Mouse (Mus musculus) hindbrain, embryonic 12.5 days (tissue): ENCODE results near the gene Negr1. TPM values are rescaled to one million over a fixed set of nuclear protein-coding genes. Genes with fewer than 3 reads are reported as not detected.

Source experiments
- ATAC-seq: fragments of 200-750 bp; cut with Nextera tagmentation; 2 replicates; pipeline ENCODE4 v1.8.0; 2017; ENCODE audit warnings: moderate TSS enrichment; ENCODE audit not compliant: low FRiP score
- H3K27ac ChIP-seq: fragments of 300-500 bp; sonication (generic); 2 replicates; pipeline ENCODE4 v1.5.1; 2016; ENCODE audit warnings: mild to moderate bottlenecking
- H3K27me3 ChIP-seq: fragments of 300-500 bp; sonication (generic); 2 replicates; pipeline ENCODE4 v1.6.1; 2016; ENCODE audit warnings: mild to moderate bottlenecking
- H3K36me3 ChIP-seq: fragments of 300-500 bp; sonication (generic); 2 replicates; pipeline ENCODE4 v1.6.1; 2016; ENCODE audit warnings: mild to moderate bottlenecking
- H3K4me1 ChIP-seq: fragments of 300-500 bp; sonication (generic); 2 replicates; pipeline ENCODE4 v1.6.1; 2016
- H3K4me2 ChIP-seq: fragments of 300-500 bp; sonication (generic); replicated peaks from 2 replicates; pipeline ENCODE4 v1.6.1; 2016; ENCODE audit warnings: mild to moderate bottlenecking
- H3K4me3 ChIP-seq: fragments of 300-500 bp; sonication (generic); 2 replicates; pipeline ENCODE4 v1.5.1; 2016; ENCODE audit warnings: mild to moderate bottlenecking
- H3K9ac ChIP-seq: fragments of 300-500 bp; sonication (generic); 2 replicates; pipeline ENCODE4 v1.6.1; 2016; ENCODE audit warnings: mild to moderate bottlenecking, moderate library complexity
- H3K9me3 ChIP-seq: fragments of 300-500 bp; sonication (generic); replicated peaks from 2 replicates; pipeline ENCODE4 v1.6.1; 2016; ENCODE audit warnings: mild to moderate bottlenecking
- WGBS: fragments of 180-500 bp; shearing (Covaris S2); methylation state at CpG from one replicate; pipeline ENCODE4 v1.1.7; 2016; 5-methylcytosine and 5-hydroxymethylcytosine counted together
- polyA plus RNA-seq: library from polyadenylated mRNA; unstranded; fragments of >200 nt; fragmentation: Nextera tagmentation; extraction: Ambion mirVana; gene quantifications from 2 replicates; pipeline ENCODE4 v1.2.1, GENCODE M21; 2016

Negr1 gene
- polyA plus RNA-seq, 1 experiment from 2014 or later = 15.4 TPM

DNA sequence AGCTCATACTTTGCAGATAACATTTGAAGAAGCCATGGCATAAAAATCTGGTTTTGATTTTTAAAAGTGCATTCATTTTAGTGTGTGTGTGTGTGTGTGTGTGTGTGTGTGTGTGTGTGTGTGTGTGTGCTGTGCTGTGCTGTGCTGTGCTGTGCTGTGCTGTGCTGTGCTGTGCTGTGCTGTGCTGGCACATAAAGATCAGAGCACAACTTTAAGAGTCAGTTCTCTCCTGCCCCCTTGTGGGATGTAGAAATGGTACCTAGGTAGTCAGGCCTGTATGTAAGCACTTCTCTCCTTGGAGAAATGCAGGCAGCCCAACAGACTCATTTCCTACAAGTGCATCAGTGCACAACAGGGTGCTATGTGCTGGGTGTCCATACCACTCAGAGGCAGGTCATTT lies 547.7 kb downstream of the Negr1 start:
- H3K9me3 ChIP-seq = no peaks in the 10 kb centered on the region
- no peak overlapping the region for H3K4me3 ChIP-seq
- H3K9ac ChIP-seq = no peak overlapping the region
- no peaks in the 10 kb centered on the region for H3K27me3 ChIP-seq
- no peak overlapping the region for H3K4me2 ChIP-seq
- no peak overlapping the region for H3K27ac ChIP-seq
- peak; percentile 78 for ATAC-seq
- H3K36me3 ChIP-seq = no peaks in the 10 kb centered on the region
- H3K4me1 ChIP-seq = no peaks in the 10 kb centered on the region

DNA sequence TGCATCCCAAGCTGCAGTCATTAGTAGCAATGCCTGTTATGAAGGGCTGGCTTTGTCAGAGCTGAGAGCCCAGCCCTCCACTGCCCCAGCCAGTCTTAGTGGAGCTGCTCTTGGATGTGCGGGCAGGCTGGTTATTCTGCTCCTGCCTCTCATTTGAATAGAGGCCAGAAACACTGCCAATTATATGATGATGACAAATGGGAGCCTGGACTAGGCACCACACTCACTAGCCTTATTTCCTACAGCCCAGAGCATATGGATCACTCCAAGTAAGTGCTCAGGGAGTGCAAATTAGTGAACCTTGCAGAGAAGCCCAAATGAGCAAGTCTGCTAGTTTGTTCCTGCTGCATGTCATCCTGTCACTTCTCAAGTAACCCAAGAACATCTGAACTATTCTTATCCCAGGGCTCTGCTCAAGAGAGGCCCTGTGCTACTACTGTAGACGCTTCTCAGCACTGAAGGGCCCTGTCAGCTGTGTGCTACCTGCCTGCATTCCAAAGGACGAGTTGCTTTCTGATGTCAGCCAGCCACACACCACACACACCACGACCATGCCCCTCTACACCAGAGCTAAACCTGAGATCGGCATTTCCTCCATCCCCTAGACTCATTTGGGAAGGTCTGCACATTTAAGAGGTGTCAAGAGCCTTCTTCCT lies 553.6 kb downstream of the Negr1 start:
- H3K4me3 ChIP-seq = no peak overlapping the region
- ATAC-seq = peak; percentile 80
- 43% methylated on average over 5 of the region's 5 CpGs for WGBS

DNA sequence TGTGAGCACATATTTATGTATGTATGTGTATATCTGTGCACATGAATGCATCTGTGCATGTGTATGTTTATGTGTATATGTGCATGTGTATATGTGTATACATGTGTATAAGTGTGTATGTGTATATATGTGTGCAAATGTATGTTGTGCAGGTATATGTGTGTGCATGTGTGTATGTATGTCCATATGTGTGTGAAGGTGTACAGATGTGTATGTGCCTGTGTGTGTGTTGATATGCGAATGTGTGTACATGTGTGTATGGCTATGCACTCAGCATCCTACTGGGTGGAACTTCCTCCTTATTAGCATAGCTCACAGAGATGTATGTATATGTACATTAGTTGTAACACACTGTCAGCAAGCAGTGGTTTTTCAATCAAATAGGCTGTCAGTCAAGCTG lies 554.4 kb downstream of the Negr1 start:
- ATAC-seq = peak; percentile 43; the same call in 1 of the 2 replicates
- Histone ChIP-seq H3K4me1 (peaks cover 11% of the 10 kb centered on the region), H3K27ac (no peak overlapping the region), H3K27me3 (no peaks in the 10 kb centered on the region), H3K4me2 (no peak overlapping the region), H3K4me3 (no peak overlapping the region), H3K36me3 (no peaks in the 10 kb centered on the region), H3K9me3 (no peaks in the 10 kb centered on the region), H3K9ac (no peak overlapping the region)
- WGBS = 88% methylated on average over 1 of the region's 1 CpGs

More for the DNA sequence above, 553.6 kb downstream of the Negr1 start:
- Histone ChIP-seq H3K36me3 (no peaks in the 10 kb centered on the region), H3K4me2 (no peak overlapping the region), H3K27me3 (no peaks in the 10 kb centered on the region), H3K27ac (peak overlapping the region; percentile 66), H3K9me3 (no peaks in the 10 kb centered on the region), H3K9ac (no peak overlapping the region), H3K4me1 (peaks cover 11% of the 10 kb centered on the region)

DNA sequence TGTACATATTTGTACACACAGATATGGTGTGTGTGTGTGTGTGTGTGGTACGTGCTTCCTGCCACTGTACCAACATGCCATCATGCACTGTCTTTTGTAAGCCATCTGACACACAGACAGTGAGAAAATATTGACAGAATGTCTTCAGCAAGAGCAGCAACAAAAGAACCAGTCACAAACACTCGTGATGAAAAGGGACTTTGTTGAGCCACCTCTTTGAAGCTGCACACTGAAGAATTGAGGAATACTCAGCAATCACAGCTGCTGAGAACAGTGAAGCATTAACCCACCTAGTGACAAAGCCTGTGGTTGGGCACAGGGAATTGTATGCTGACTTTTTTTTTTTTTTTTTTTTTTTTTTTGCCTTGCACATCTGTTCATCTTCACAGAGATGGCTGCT lies 558.3 kb downstream of the Negr1 start:
- Histone ChIP-seq H3K4me3 (no peak overlapping the region), H3K27me3 (no peaks in the 10 kb centered on the region), H3K4me2 (no peak overlapping the region), H3K27ac (no peak overlapping the region), H3K9ac (no peak overlapping the region), H3K36me3 (no peaks in the 10 kb centered on the region), H3K9me3 (no peaks in the 10 kb centered on the region), H3K4me1 (peaks cover 8% of the 10 kb centered on the region)
- 38% methylated on average over 2 of the region's 2 CpGs for WGBS
- no peak for ATAC-seq

GRCm38 (mm10) chr3:157146124-157146855 lies 584.7 kb downstream of the Negr1 start:
- H3K4me1 ChIP-seq = no peaks in the 10 kb centered on the region
- H3K9ac ChIP-seq = no peak overlapping the region
- H3K4me3 ChIP-seq = no peak overlapping the region
- no peak overlapping the region for H3K4me2 ChIP-seq
- no peak overlapping the region for H3K27ac ChIP-seq
- no peaks in the 10 kb centered on the region for H3K27me3 ChIP-seq
- H3K36me3 ChIP-seq = no peaks in the 10 kb centered on the region
- no peaks in the 10 kb centered on the region for H3K9me3 ChIP-seq
- ATAC-seq = no peak
- 87% methylated on average over 14 of the region's 14 CpGs for WGBS

DNA sequence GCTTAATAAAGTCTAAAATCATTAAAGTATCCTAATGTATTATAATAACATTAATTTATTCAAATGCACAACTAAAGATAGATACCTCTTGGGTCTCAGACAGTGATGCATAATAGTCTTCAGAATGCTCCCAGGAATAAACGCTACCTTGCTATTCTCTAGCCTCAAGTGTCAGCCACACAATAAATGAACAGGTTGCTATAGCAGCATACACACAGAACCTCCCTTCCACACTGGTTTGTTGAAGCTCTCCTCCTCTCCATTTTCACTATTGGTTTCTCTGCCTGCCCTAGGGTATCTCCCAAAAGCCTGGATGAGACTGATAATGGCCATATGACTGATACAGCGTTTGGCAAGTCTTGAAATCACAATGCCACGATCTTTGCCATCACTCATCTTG lies 593.3 kb downstream of the Negr1 start:
- Histone ChIP-seq H3K27ac (no peak overlapping the region), H3K27me3 (no peaks in the 10 kb centered on the region), H3K9ac (no peak overlapping the region), H3K4me3 (no peak overlapping the region), H3K4me1 (no peaks in the 10 kb centered on the region), H3K4me2 (no peak overlapping the region), H3K36me3 (no peaks in the 10 kb centered on the region), H3K9me3 (no peaks in the 10 kb centered on the region)
- ATAC-seq = no peak
- WGBS = 86% methylated on average over 3 of the region's 3 CpGs

- Histone ChIP-seq H3K9me3 (no peaks in the 10 kb centered on the region), H3K36me3 (no peaks in the 10 kb centered on the region), H3K4me1 (no peaks in the 10 kb centered on the region), H3K27me3 (no peaks in the 10 kb centered on the region), H3K4me2 (no peak overlapping the region), H3K9ac (no peak overlapping the region), H3K27ac (no peak overlapping the region), H3K4me3 (no peak overlapping the region)
- ATAC-seq = no peak
These were observed 593.9 kb downstream of the Negr1 start for GRCm38 (mm10) chr3:157155513-157155912.

GRCm38 (mm10) chr3:157164840-157165595 lies 603.4 kb downstream of the Negr1 start:
- ATAC-seq = no peak
- no peaks in the 10 kb centered on the region for H3K36me3 ChIP-seq
- no peaks in the 10 kb centered on the region for H3K27me3 ChIP-seq
- H3K9me3 ChIP-seq = no peaks in the 10 kb centered on the region
- H3K4me2 ChIP-seq = no peak overlapping the region
- H3K4me3 ChIP-seq = no peak overlapping the region
- H3K27ac ChIP-seq = no peak overlapping the region
- no peak overlapping the region for H3K9ac ChIP-seq
- H3K4me1 ChIP-seq = no peaks in the 10 kb centered on the region
- WGBS = 96% methylated on average over 3 of the region's 3 CpGs

- 84% methylated on average over 2 of the region's 2 CpGs for WGBS
- Histone ChIP-seq H3K9ac (no peak overlapping the region), H3K27me3 (no peaks in the 10 kb centered on the region), H3K9me3 (no peaks in the 10 kb centered on the region), H3K4me3 (no peak overlapping the region), H3K27ac (no peak overlapping the region), H3K36me3 (no peaks in the 10 kb centered on the region), H3K4me2 (no peak overlapping the region), H3K4me1 (peaks cover 3% of the 10 kb centered on the region; the same call in 1 of the 2 replicates)
- no peak for ATAC-seq
These were observed 620.4 kb downstream of the Negr1 start for GRCm38 (mm10) chr3:157181975-157182374.

GRCm38 (mm10) chr3:157188939-157189725 lies 627.5 kb downstream of the Negr1 start:
- 64% methylated on average over 8 of the region's 8 CpGs for WGBS
- H3K4me1 ChIP-seq = no peaks in the 10 kb centered on the region
- no peak overlapping the region for H3K4me2 ChIP-seq
- no peak overlapping the region for H3K4me3 ChIP-seq
- no peaks in the 10 kb centered on the region for H3K36me3 ChIP-seq
- H3K27me3 ChIP-seq = no peaks in the 10 kb centered on the region
- ATAC-seq = no peak
- no peak overlapping the region for H3K9ac ChIP-seq
- H3K27ac ChIP-seq = no peak overlapping the region
- H3K9me3 ChIP-seq = no peaks in the 10 kb centered on the region

GRCm38 (mm10) chr3:157189834-157190233 lies 628.2 kb downstream of the Negr1 start:
- H3K27me3 ChIP-seq = no peaks in the 10 kb centered on the region
- no peak overlapping the region for H3K27ac ChIP-seq
- H3K4me2 ChIP-seq = no peak overlapping the region
- no peaks in the 10 kb centered on the region for H3K36me3 ChIP-seq
- ATAC-seq = no peak
- H3K9ac ChIP-seq = no peak overlapping the region
- no peaks in the 10 kb centered on the region for H3K9me3 ChIP-seq
- H3K4me1 ChIP-seq = no peaks in the 10 kb centered on the region
- 86% methylated on average over 4 of the region's 4 CpGs for WGBS
- H3K4me3 ChIP-seq = no peak overlapping the region

DNA sequence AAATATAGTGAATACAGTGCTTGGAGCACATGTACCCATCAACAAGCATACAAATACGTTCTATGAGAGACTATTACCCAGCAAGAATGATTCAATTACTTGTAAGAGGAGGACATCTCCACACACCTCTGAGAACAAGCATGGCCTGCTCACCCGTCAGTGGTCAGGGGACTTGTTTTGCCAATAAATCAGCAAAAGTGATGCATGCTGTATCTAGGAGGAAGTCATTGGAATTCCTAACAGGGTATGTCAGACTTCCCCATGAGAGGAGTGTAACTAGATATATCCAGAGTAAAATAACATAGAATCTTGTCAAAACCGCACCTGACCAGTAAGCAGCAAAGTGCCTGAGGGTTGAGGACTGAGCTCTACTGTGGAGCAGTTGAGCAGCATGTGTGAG lies 629.0 kb downstream of the Negr1 start:
- no peaks in the 10 kb centered on the region for H3K4me1 ChIP-seq
- no peaks in the 10 kb centered on the region for H3K9me3 ChIP-seq
- no peak for ATAC-seq
- H3K9ac ChIP-seq = no peak overlapping the region
- H3K36me3 ChIP-seq = no peaks in the 10 kb centered on the region
- H3K4me3 ChIP-seq = no peak overlapping the region
- H3K27ac ChIP-seq = no peak overlapping the region
- WGBS = 72% methylated on average over 3 of the region's 3 CpGs
- no peaks in the 10 kb centered on the region for H3K27me3 ChIP-seq
- H3K4me2 ChIP-seq = no peak overlapping the region
